Mouse (Mus musculus) ES-Bruce4 (cell line): ENCODE measurements around the gene Lpp.

Source experiments
- CTCF ChIP-seq: IDR thresholded peaks from one replicate; pipeline ENCODE4 v1.8.1; 2011; ENCODE audit warnings: low read depth, low read length
- POLR2A ChIP-seq: IDR thresholded peaks from one replicate; pipeline ENCODE4 v1.8.1; 2011; ENCODE audit warnings: low read length; ENCODE audit not compliant: insufficient read depth

DNA sequence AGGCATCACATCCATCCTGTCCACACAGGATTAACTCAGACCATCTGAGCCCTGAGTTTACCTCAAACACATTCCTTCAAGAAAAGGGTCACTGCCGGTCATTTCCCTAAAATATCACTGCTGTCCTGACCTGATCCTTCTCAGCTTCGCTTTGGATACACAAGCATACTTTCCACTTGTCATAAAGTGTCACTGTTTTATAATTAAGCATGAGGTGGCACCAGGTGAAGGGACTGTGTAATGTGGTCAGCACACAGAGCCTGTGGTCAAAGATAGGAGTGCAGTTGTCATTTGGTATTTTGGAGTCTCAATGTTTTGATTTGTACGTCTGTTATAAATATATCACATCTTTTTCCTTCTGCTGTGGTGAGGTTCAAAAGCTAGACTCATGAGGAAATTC lies 395.7 kb downstream of the Lpp start:
- no peak for TF ChIP-seq POLR2A
- no peak for TF ChIP-seq CTCF
